Mouse (Mus musculus) hindbrain, embryonic 15.5 days (tissue): ENCODE data around the gene Pofut2. TPM values are rescaled to one million over a fixed set of nuclear protein-coding genes. Genes with fewer than 3 reads are reported as not detected.

Source experiments
- ATAC-seq: fragments of 200-750 bp; cut with Nextera tagmentation; 2 replicates; pipeline ENCODE4 v1.8.0; 2017; ENCODE audit warnings: low read depth, moderate number of reproducible peaks, moderate TSS enrichment; ENCODE audit not compliant: low FRiP score
- H3K27ac ChIP-seq: fragments of 300-500 bp; sonication (generic); replicated peaks from 2 replicates; pipeline ENCODE4 v1.5.1; 2015; ENCODE audit warnings: mild to moderate bottlenecking, inconsistent platforms
- H3K27me3 ChIP-seq: fragments of 300-500 bp; sonication (generic); 2 replicates; pipeline ENCODE4 v1.6.1; 2015; ENCODE audit warnings: control low read depth, inconsistent platforms
- H3K36me3 ChIP-seq: fragments of 300-500 bp; sonication (generic); 2 replicates; pipeline ENCODE4 v1.6.1; 2015; ENCODE audit warnings: control low read depth, inconsistent platforms
- H3K4me1 ChIP-seq: fragments of 300-500 bp; sonication (generic); replicated peaks from 2 replicates; pipeline ENCODE4 v1.6.1; 2015; ENCODE audit warnings: control low read depth, inconsistent platforms
- H3K4me2 ChIP-seq: fragments of 300-500 bp; sonication (generic); 2 replicates; pipeline ENCODE4 v1.6.1; 2015; ENCODE audit warnings: moderate library complexity, mild to moderate bottlenecking, inconsistent platforms
- H3K4me3 ChIP-seq: fragments of 300-500 bp; sonication (generic); 2 replicates; pipeline ENCODE4 v1.5.1; 2015; ENCODE audit warnings: mild to moderate bottlenecking, inconsistent platforms
- H3K9ac ChIP-seq: fragments of 300-500 bp; sonication (generic); 2 replicates; pipeline ENCODE4 v1.6.1; 2015; ENCODE audit warnings: inconsistent platforms
- H3K9me3 ChIP-seq: fragments of 300-500 bp; sonication (generic); 2 replicates; pipeline ENCODE4 v1.6.1; 2016; ENCODE audit warnings: control low read depth, inconsistent platforms
- WGBS: fragments of 180-500 bp; shearing (Covaris S2); methylation state at CpG from one replicate; pipeline ENCODE4 v1.1.7; 2015; 5-methylcytosine and 5-hydroxymethylcytosine counted together
- polyA plus RNA-seq: library from polyadenylated mRNA; unstranded; fragments of >200 nt; fragmentation: Nextera tagmentation; extraction: Ambion mirVana; gene quantifications from 2 replicates; pipeline ENCODE4 v1.2.1, GENCODE M21; 2015

Pofut2 gene
- polyA plus RNA-seq, 1 experiment from 2014 or later: 58.1 TPM

DNA sequence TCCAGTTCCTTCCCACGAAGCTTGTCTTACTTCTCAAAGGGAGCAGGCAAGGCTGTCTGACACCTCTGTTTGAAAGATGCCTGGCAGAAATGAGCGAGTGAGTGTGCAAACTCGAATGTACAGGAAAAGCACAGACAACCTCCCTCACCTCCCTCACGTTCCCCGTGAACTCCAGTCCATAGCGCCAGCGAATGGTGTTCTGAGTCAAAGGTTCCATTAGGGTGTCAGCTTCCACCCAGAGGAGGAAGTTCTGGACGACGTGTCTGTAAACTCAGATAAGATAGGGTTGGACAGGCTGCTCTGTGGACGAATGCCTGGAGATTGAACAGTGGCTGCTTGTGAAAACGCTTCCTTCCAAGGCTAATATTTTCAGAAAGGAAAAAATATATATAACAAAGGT, 37.9 kb upstream of the Pofut2 start:
- Histone ChIP-seq H3K36me3 (no peaks in the 10 kb centered on the region), H3K4me2 (no peak overlapping the region), H3K27me3 (no peaks in the 10 kb centered on the region), H3K4me3 (no peak overlapping the region), H3K27ac (no peak overlapping the region), H3K9me3 (no peaks in the 10 kb centered on the region), H3K4me1 (no peaks in the 10 kb centered on the region), H3K9ac (no peak overlapping the region)
- WGBS: 77% methylated on average over 11 of the region's 11 CpGs
- no peak for ATAC-seq

DNA sequence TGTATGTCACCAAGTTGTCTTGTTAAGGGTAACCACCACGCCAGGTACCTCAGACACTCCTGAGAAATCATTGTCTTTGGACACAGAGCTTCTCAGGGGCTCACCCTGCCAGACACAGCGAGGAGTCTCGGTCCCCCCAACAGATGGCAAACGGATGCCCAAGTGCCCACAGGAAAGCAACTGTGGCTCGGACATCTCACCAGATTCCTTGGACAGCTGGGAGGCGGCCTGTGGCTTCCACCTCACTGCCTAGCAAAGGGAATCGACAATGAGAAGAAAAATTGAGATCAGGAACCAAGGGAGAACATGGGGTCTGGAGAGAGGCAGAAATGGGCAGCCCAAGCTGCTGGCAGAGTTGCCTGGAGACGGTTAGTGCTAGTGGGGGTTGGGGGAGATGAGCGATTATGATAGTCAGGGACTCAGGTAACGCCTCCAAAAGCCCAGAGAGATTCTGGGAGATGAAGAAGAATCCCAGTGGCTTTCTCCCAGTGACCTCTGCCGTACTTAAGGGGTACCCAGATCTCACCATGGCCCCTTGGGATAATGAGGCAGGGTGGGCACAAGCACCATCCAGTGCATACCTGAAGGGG, 36.0 kb upstream of the Pofut2 start:
- Histone ChIP-seq H3K4me2 (no peak overlapping the region), H3K36me3 (no peaks in the 10 kb centered on the region), H3K4me3 (no peak overlapping the region), H3K9me3 (no peaks in the 10 kb centered on the region), H3K4me1 (no peaks in the 10 kb centered on the region), H3K27ac (no peak overlapping the region), H3K27me3 (no peaks in the 10 kb centered on the region), H3K9ac (no peak overlapping the region)
- ATAC-seq: no peak
- WGBS: 77% methylated on average over 11 of the region's 11 CpGs

GRCm38 (mm10) chr10:77224390-77224789, 34.6 kb upstream of the Pofut2 start:
- Histone ChIP-seq H3K27me3 (no peaks in the 10 kb centered on the region), H3K9ac (no peak overlapping the region), H3K27ac (no peak overlapping the region), H3K9me3 (no peaks in the 10 kb centered on the region), H3K36me3 (no peaks in the 10 kb centered on the region), H3K4me1 (no peaks in the 10 kb centered on the region), H3K4me2 (no peak overlapping the region), H3K4me3 (no peak overlapping the region)
- 91% methylated on average over 4 of the region's 4 CpGs for WGBS
- no peak for ATAC-seq

GRCm38 (mm10) chr10:77225414-77225813, 33.6 kb upstream of the Pofut2 start:
- WGBS: 66% methylated on average over 9 of the region's 9 CpGs

GRCm38 (mm10) chr10:77225995-77226688, 32.9 kb upstream of the Pofut2 start:
- 88% methylated on average over 8 of the region's 8 CpGs for WGBS
- Histone ChIP-seq H3K27ac (no peak overlapping the region), H3K9ac (no peak overlapping the region), H3K36me3 (no peaks in the 10 kb centered on the region), H3K4me3 (no peak overlapping the region), H3K9me3 (no peaks in the 10 kb centered on the region), H3K4me2 (no peak overlapping the region), H3K4me1 (no peaks in the 10 kb centered on the region), H3K27me3 (no peaks in the 10 kb centered on the region)
- no peak for ATAC-seq

More at GRCm38 (mm10) chr10:77225414-77225813, 33.6 kb upstream of the Pofut2 start:
- Histone ChIP-seq H3K4me3 (no peak overlapping the region), H3K27ac (no peak overlapping the region), H3K4me1 (no peaks in the 10 kb centered on the region), H3K27me3 (no peaks in the 10 kb centered on the region), H3K9me3 (no peaks in the 10 kb centered on the region), H3K4me2 (no peak overlapping the region), H3K9ac (no peak overlapping the region), H3K36me3 (no peaks in the 10 kb centered on the region)
- ATAC-seq: no peak

GRCm38 (mm10) chr10:77226691-77227367, 32.2 kb upstream of the Pofut2 start:
- Histone ChIP-seq H3K4me3 (no peak overlapping the region), H3K27ac (no peak overlapping the region), H3K9me3 (no peaks in the 10 kb centered on the region), H3K27me3 (no peaks in the 10 kb centered on the region), H3K9ac (no peak overlapping the region), H3K4me1 (no peaks in the 10 kb centered on the region), H3K36me3 (no peaks in the 10 kb centered on the region), H3K4me2 (no peak overlapping the region)
- 59% methylated on average over 8 of the region's 8 CpGs for WGBS
- no peak for ATAC-seq

- H3K4me1 ChIP-seq: no peaks in the 10 kb centered on the region
- H3K36me3 ChIP-seq: no peaks in the 10 kb centered on the region
- no peaks in the 10 kb centered on the region for H3K9me3 ChIP-seq
- no peak overlapping the region for H3K27ac ChIP-seq
- H3K27me3 ChIP-seq: no peaks in the 10 kb centered on the region
- 90% methylated on average over 6 of the region's 6 CpGs for WGBS
- no peak overlapping the region for H3K4me3 ChIP-seq
- no peak overlapping the region for H3K9ac ChIP-seq
- ATAC-seq: no peak
- no peak overlapping the region for H3K4me2 ChIP-seq
Observed at GRCm38 (mm10) chr10:77227368-77227723, 31.7 kb upstream of the Pofut2 start.

- Histone ChIP-seq H3K27me3 (no peaks in the 10 kb centered on the region), H3K36me3 (no peaks in the 10 kb centered on the region), H3K9ac (no peak overlapping the region), H3K4me2 (no peak overlapping the region), H3K27ac (no peak overlapping the region), H3K4me1 (no peaks in the 10 kb centered on the region), H3K4me3 (no peak overlapping the region), H3K9me3 (no peaks in the 10 kb centered on the region)
- 76% methylated on average over 13 of the region's 13 CpGs for WGBS
- ATAC-seq: no peak
Observed at GRCm38 (mm10) chr10:77229609-77230595, 29.1 kb upstream of the Pofut2 start.

GRCm38 (mm10) chr10:77231861-77232755, 26.9 kb upstream of the Pofut2 start:
- 73% methylated on average over 16 of the region's 16 CpGs for WGBS
- no peak for ATAC-seq
- Histone ChIP-seq H3K4me2 (no peak overlapping the region), H3K4me1 (no peaks in the 10 kb centered on the region), H3K36me3 (no peaks in the 10 kb centered on the region), H3K9me3 (no peaks in the 10 kb centered on the region), H3K27ac (no peak overlapping the region), H3K4me3 (no peak overlapping the region), H3K9ac (no peak overlapping the region), H3K27me3 (no peaks in the 10 kb centered on the region)

- WGBS: 96% methylated on average over 1 of the region's 1 CpGs
- H3K9me3 ChIP-seq: no peaks in the 10 kb centered on the region
- H3K9ac ChIP-seq: no peak overlapping the region
- no peak for ATAC-seq
- H3K27ac ChIP-seq: no peak overlapping the region
- no peaks in the 10 kb centered on the region for H3K36me3 ChIP-seq
- no peak overlapping the region for H3K4me2 ChIP-seq
- H3K4me3 ChIP-seq: no peak overlapping the region
- H3K27me3 ChIP-seq: no peaks in the 10 kb centered on the region
- no peaks in the 10 kb centered on the region for H3K4me1 ChIP-seq
Observed at GRCm38 (mm10) chr10:77233230-77233629, 25.8 kb upstream of the Pofut2 start.

DNA sequence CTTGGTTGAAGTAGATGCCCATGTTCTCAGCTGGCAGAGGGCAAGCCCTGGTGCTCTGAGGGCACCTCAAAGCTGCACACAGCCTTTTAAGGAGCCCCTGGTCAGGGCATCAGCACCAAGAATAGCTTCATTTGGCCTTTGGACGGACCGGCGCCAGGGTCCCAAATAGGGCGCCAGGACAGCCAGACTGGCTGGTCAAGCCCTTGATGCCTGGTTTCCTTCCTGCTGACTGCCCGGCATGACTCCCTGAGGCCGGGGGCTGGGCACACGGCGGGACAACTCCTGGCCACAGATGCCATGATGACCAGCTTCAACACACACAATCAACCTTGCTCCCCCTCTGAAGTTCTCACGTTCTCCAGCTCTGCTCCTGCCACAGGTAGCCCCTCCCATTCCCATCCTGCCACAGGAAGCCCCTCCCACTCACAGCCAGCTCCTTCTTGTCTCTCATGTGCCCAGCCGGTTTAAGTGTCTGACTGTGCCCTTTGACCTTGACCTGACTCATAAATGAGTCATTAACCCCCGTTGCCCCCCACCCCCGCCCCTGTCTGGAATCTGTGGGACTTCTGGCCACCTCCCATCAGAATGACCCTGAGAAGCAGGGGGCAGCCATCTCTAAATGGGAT, 23.9 kb upstream of the Pofut2 start:
- Histone ChIP-seq H3K27me3 (no peaks in the 10 kb centered on the region), H3K4me1 (no peaks in the 10 kb centered on the region), H3K4me3 (no peak overlapping the region), H3K36me3 (no peaks in the 10 kb centered on the region), H3K27ac (no peak overlapping the region), H3K9me3 (no peaks in the 10 kb centered on the region), H3K9ac (no peak overlapping the region), H3K4me2 (no peak overlapping the region)
- no peak for ATAC-seq
- WGBS: 74% methylated on average over 12 of the region's 12 CpGs
